Mouse (Mus musculus) embryonic stem cell, embryonic (primary cell): Measurements from ENCODE around the gene Cmc2.

Source experiments
- CTCF ChIA-PET, 4 experiments: fragments of 300-600 bp in 2 of 4; fragments of 350-600 bp in 2 of 4; sonication (Branson Sonifier 250); formaldehyde crosslinking; loops; one replicate each; lab custom pipeline; 2022; ENCODE audit warnings: inconsistent platforms in 2 of 4; lab: Charles Lee
- POLR2A ChIA-PET, 4 experiments: fragments of 300-600 bp in 2 of 4; fragments of 350-600 bp in 2 of 4; sonication (Branson Sonifier 250); formaldehyde crosslinking; loops; one replicate each; lab custom pipeline; 2022; ENCODE audit warnings: antibody characterized with exemption in 4 of 4, inconsistent platforms in 1 of 4; lab: Charles Lee

Cmc2 gene

DNA sequence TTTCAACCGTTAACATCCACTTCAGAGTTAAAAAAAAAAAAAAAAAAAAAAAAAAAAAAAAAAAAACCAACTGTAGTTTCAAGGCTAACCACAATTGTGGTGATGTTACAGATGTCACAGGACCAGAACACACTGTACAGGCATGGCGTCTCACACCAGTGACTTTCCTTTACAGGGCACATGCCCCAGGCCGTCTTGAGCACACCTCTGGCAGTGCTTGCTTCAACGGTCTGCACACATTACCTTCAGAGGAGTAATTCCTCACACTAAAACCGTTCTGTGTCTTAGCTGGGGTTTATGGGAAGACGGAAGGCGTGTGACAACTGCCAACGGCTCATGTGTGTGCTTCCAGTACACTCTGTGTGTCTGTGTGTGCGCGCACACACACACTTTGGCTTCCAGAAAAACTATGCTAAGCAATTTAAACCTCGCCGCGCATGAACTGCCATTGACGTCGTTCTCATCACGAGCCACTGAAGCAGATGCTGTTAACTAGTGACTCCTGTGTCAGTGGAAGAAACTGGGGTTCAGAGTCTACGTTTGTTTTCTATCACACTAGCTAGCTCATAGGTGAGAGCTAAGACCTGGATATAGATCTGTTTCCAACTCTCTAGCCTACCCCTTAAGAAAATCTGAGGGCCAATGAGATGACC is 45.3 kb downstream of the Cmc2 start:
- CTCF ChIA-PET = interaction anchor here in 1 of 4 experiments (0.7 kb wide), 1 partner anchor 221 kb away, joined by 3 read pairs; no protein-coding TSS in a partner anchor
- POLR2A ChIA-PET = no interaction called here

DNA sequence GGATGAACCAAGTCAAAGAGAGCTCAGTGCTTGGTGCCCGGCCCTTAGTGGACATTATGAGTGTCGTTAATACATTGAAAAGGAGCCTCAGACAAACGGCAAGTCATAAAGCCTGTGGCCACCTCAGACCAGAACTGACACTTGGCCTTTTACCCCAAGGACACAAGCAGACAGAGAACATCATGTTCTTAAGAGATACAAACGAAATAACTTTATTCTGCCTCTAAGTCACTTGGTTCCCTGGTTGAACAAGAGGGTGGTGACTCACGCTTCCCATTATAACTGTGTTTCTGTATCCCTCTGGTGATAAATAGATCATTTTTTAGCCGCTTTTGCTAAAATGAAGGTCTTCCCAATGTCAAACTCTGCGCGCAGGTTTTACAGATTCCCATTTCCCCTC is 47.3 kb downstream of the Cmc2 start:
- ChIA-PET CTCF (interaction anchor here in 2 of 4 experiments (0.7 to 1.9 kb wide), 5 partner anchors 10 to 393 kb away, joined by 3 to 4 read pairs (median 3); no protein-coding TSS in a partner anchor), POLR2A (interaction anchor here in 1 of 4 experiments (1.4 kb wide), 1 partner anchor 143 kb away, joined by 4 read pairs; no protein-coding TSS in a partner anchor)

DNA sequence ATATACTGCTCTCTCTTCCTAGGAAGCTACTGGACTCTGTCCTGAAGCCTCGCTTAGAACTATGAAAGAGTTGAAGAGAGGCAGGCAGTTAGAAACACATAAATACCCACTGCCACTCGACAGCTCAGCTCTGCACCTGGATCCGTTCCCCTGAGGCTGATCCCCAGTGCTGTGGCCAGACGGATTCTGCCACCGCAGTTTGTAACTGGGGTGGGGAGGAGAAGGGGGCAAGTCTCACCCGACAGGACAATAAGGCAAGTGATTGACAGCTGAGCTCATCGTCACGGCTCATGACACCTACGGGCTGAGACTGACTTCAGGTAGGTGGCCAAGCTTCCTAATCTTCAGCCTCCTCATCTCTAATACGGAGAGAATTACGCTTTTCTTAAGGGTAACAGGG is 47.7 kb downstream of the Cmc2 start:
- ChIA-PET CTCF (interaction anchor here in 3 of 4 experiments (0.7 to 1.9 kb wide), 7 partner anchors 10 to 393 kb away, joined by 3 to 4 read pairs (median 3); no protein-coding TSS in a partner anchor), POLR2A (interaction anchor here in 1 of 4 experiments (1.4 kb wide), 1 partner anchor 143 kb away, joined by 4 read pairs; no protein-coding TSS in a partner anchor)

DNA sequence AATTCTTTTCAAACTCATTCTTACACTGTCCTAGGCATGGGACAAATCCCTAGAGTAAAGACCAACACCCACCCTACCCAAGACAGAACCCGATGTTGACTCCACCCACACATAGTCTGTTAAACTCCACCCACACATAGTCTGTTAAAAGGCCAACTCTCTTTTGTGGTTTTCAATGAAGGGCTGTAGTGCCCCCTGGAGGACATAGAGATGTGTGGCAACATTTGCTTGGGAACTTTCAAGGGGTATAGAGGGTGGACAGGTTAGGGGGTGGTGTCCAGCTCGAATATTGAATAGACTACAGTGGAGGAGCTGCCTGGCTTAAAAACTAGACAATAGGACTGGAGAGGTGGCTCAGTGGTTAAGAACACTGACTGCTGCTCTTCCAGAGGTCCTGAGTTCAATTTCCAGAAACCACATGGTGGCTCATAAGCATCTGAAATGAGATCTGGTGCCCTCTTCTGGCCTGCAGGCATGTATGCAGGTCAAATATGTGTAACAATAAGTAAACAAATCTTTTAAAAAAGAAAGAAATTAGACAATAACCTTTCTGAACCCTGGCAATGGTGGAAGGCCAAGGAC is 48.4 kb downstream of the Cmc2 start:
- ChIA-PET POLR2A (interaction anchor here in 1 of 4 experiments (1.4 kb wide), 1 partner anchor 144 kb away, joined by 4 read pairs; no protein-coding TSS in a partner anchor), CTCF (interaction anchor here (0.5 to 1.9 kb wide), 15 partner anchors 11 to 1306 kb away, joined by 3 to 6 read pairs (median 3); partner anchors contain the start of genes 1700030J22Rik (in 1 of the 4) and Gcsh (in 1 of the 4))

DNA sequence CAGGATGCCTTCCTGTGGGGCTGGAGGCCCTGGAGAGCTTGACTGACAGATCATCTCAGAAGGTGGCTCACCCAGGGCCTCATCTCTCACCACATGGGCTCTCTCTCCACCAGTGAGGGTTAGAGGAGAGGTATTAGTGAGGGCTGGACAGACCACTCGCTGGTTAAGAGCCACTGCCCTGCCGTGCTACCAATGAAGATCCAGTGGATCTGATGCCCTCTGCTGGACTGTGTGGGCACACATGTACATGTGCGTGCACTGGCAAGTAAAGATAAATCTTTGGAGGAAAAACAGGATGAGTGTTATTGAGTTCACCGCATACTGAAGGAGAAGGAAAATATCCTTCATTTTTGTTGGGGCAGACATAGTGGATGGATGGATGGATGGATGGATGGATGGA is 52.6 kb downstream of the Cmc2 start:
- CTCF ChIA-PET = interaction anchor here in 2 of 4 experiments (1.0 to 1.6 kb wide), 5 partner anchors 9 to 388 kb away, joined by 3 to 5 read pairs (median 4); partner anchors contain the start of gene 1700030J22Rik (in 1 of the 2)
- POLR2A ChIA-PET = no interaction called here

DNA sequence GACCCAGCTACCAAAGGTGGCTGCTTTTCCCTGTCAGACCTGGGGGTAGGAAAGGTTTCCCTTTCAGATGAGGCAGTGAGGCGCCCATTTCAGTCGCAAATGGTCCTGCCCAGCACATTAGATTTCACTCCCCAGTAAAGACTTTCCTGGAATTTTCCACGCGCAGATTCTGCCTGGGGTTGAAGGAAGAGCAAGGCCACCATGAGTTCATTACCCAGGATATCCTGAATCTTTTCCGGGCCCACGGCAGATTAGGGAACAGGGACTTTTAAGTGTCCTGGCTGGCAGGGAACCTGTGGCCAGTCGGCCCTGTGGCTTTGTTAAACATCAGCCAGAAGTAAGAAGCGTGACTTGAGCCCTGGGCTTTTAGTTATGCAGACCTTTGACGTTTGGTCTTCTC is 53.9 kb downstream of the Cmc2 start:
- CTCF ChIA-PET = interaction anchor here in 2 of 4 experiments (0.6 to 1.6 kb wide), 5 partner anchors 111 to 730 kb away, joined by 3 to 5 read pairs (median 4); partner anchors contain the start of gene 1700030J22Rik (in 1 of the 2)

DNA sequence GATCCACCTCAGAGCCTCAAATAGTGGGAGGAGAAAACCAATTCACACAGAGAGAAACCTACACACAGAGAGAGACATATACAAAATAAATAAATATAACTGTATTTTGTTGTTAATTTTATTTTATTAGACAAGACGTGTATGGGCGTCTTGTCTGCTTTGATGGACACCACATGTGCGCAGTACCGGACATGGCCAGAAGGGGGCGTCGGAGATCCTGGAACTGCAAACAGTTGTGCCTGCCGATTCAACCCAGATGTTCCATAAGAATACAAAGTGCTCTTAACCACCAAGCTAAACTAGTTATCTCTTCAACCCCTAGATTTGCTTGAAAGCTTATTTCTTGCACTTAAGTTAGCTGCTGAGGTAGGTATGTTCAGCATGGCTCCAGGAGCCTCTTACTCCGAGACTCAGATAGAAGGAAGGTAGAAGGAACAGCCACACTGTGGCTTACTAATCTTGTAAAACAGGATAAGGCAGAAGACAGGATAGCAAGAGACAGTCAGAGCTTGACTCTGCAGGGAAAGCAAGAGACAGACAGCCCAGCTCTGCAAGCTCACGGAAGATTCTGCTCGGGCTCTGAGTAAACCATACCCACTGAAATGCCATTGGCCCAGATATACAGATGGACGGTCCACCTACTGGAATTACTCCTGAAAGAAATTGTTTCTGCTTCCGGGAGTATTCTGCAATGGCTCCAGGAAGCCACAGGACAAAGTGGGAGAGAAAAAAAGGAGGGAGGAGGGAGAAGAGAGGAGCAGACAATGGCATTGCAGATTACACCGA is 54.9 kb downstream of the Cmc2 start:
- POLR2A ChIA-PET = interaction anchor here in 3 of 4 experiments (0.6 to 1.1 kb wide), 3 partner anchors 22 to 388 kb away, joined by 3 to 4 read pairs (median 3); no protein-coding TSS in a partner anchor
- CTCF ChIA-PET = interaction anchor here (0.5 to 4.0 kb wide), 12 partner anchors 11 to 495 kb away, joined by 3 to 12 read pairs (median 4); no protein-coding TSS in a partner anchor

More for the DNA sequence above, 53.9 kb downstream of the Cmc2 start:
- POLR2A ChIA-PET = interaction anchor here in 1 of 4 experiments (0.8 to 1.5 kb wide), 2 partner anchors 10 to 111 kb away, joined by 3 to 5 read pairs; partner anchors contain the start of gene 1700030J22Rik

DNA sequence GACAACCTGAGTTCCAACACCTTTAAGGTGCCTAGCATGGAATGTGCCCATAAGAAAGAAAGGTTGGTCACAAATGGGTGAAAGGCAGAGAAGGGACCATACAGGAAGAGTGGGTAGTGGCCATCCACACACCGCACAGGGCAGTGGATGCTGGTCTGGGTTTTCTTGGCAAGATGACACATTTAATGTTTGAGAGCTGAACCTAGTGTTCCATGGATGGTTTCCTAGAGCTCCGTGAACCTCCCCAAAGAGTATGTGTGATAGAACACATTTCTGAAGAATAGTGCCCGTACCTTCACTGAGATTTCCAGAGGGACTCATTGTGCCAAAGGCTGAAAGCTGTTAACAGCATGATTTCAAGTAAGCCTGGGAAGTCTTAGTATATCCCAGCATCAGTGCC is 56.7 kb downstream of the Cmc2 start:
- CTCF ChIA-PET = interaction anchor here in 2 of 4 experiments (2.5 to 4.0 kb wide), 2 partner anchors 10 to 12 kb away, joined by 7 to 10 read pairs; no protein-coding TSS in a partner anchor
- POLR2A ChIA-PET = interaction anchor here in 1 of 4 experiments (1.7 kb wide), 1 partner anchor 16 kb away, joined by 4 read pairs; no protein-coding TSS in a partner anchor

DNA sequence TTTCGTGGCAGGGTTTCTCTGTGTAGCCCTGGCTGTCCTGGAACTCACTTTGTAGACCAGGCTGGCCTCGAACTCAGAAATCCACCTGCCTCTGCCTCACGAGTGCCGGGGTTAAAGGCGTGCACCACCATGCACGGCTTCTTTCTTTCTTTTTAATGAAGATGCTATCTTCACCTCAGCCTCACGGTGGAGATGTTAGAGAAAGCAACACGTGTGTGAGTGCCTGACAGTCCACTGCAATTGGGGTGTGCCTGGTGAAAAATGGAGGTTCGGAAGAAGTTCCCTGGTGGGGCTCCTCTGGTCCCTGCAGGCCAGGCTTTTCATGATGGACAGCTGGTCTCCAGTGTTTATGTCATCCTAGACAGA is 57.2 kb downstream of the Cmc2 start:
- CTCF ChIA-PET = interaction anchor here in 2 of 4 experiments (0.7 to 4.0 kb wide), 3 partner anchors 10 to 718 kb away, joined by 3 to 10 read pairs (median 4); no protein-coding TSS in a partner anchor
- POLR2A ChIA-PET = interaction anchor here in 2 of 4 experiments (0.7 to 1.7 kb wide), 2 partner anchors 16 to 81 kb away, joined by 4 read pairs; no protein-coding TSS in a partner anchor

DNA sequence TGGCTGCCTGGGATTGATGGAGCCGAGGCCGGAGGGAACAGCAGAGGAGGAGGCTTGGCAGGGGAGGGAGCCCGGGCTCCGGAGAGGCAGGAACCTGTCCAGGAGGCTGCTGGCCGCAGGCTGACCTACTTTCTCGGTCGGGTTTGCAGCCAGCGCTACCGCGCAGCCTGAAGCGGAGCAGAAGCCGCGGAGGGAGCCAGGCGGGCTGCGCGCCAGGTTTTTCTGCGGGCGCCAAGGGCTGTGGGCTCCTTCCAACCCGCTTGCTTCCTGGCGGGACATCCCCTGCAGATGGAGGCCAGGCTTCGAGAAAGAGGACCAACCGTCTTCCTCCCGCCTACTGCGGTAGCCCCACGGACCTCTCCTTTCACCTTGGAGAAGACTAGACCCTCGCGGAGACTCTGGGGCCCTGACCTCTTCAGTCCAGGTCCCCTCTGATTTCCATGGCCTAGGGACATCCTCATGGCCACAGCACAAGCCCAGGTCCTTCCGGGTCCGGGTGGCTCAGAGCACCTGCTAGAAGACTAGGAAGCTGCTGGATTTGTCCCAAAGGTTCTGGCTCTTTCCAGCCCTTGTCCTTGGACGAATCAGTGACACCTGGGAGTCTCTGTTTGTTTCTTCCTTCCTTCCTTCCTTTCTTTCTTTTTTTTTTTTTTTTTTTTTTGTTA is 57.8 kb downstream of the Cmc2 start:
- POLR2A ChIA-PET = interaction anchor here in 2 of 4 experiments (0.7 to 1.7 kb wide), 2 partner anchors 17 to 81 kb away, joined by 4 read pairs; no protein-coding TSS in a partner anchor
- CTCF ChIA-PET = interaction anchor here in 2 of 4 experiments (0.6 to 4.0 kb wide), 4 partner anchors 10 to 718 kb away, joined by 3 to 10 read pairs (median 4); no protein-coding TSS in a partner anchor

DNA sequence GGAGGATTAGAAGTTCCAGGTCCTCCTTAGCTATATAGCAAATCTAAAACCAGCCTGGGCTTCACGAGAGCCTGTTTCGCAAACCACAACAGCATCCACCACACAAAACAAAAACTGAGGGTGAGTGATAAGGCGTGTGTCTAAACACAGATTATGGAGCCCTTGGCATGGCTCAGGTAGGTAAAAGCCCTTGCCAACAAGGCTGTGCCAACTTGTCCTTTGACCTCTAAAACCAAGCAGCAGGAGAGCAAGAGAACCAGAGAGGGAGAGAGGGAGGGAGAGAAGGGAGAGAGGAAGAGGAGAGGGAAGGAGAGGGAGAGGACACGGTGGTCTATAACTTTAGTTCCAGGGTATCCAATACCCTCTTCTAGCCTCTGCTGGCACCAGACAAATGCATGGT is 59.1 kb downstream of the Cmc2 start:
- ChIA-PET POLR2A (interaction anchor here in 1 of 4 experiments (0.7 kb wide), 1 partner anchor 374 kb away, joined by 3 read pairs; no protein-coding TSS in a partner anchor), CTCF (interaction anchor here in 1 of 4 experiments (1.0 kb wide), 1 partner anchor 10 kb away, joined by 3 read pairs; no protein-coding TSS in a partner anchor)

DNA sequence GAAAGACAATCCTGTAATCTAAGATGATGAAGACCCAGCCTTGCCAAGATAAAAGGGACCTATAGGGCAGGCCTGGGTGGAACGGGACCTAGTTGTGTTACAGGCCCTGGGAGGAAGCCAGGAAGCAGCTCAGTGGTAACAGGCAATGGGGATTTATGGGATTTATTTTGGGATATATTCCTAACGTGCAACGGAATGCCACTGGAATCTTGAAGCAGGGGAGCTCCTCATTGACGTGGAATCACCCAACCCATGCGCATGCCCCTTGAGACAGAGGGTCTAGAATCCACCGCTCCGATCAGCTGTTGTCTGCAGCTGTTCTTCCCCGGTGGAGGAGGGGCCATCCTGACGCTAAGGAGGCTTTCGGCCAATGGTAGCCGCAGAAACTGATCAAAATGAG is 69.2 kb downstream of the Cmc2 start:
- POLR2A ChIA-PET = interaction anchor here in 1 of 4 experiments (0.6 kb wide), 1 partner anchor 159 kb away, joined by 3 read pairs; no protein-coding TSS in a partner anchor
- CTCF ChIA-PET = interaction anchor here in 2 of 4 experiments (0.8 to 2.4 kb wide), 2 partner anchors 13 to 21 kb away, joined by 3 to 10 read pairs; no protein-coding TSS in a partner anchor

DNA sequence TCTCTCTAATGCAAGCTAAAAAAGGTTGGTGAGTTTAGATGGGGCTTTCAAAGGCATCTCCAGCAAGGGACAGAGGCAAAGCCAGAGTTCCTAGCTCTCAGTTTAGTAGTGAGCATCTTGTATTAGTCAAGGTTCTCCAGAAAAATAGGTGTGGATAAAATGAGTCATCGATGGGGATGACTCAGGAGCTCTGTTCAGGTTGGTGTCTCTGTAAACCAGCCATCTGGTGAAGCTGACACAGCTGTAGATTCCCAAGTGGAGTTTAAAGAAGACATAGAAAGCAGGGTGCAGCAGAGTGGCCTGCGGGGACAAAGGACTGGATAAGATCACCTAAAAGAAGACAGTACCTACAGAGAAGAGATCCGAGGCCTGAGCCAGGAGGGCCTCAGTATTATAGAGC is 73.2 kb downstream of the Cmc2 start:
- POLR2A ChIA-PET = interaction anchor here in 1 of 4 experiments (0.5 kb wide), 1 partner anchor 1260 kb away, joined by 3 read pairs; no protein-coding TSS in a partner anchor
- CTCF ChIA-PET = interaction anchor here in 1 of 4 experiments (0.9 to 1.5 kb wide), 2 partner anchors 11 to 18 kb away, joined by 3 to 7 read pairs; no protein-coding TSS in a partner anchor

DNA sequence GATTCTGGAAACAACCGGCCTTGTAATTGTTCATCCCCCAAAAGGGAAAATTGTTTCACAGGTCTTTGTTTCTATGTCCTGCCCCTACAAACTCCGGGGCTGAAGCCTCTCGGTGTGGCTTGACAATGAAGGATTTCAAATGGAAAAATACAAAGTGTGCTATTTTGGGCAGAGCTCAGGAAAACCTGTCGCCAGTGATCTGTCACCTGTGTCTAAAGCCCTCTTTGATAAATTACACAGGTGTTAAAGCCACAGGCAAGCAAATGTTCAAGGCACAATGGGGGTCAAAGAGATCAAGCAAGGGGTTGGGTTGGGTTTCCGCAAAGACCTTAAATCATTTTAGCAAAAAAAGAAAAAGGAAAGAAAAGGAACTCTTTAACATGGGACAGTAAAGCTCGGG is 78.6 kb downstream of the Cmc2 start:
- ChIA-PET CTCF (no interaction called here), POLR2A (interaction anchor here in 1 of 4 experiments (1.2 kb wide), 1 partner anchor 28 kb away, joined by 3 read pairs; no protein-coding TSS in a partner anchor)
